9 mouse cellular contexts compared by ENCODE assay signal in the genomic region with DNA sequence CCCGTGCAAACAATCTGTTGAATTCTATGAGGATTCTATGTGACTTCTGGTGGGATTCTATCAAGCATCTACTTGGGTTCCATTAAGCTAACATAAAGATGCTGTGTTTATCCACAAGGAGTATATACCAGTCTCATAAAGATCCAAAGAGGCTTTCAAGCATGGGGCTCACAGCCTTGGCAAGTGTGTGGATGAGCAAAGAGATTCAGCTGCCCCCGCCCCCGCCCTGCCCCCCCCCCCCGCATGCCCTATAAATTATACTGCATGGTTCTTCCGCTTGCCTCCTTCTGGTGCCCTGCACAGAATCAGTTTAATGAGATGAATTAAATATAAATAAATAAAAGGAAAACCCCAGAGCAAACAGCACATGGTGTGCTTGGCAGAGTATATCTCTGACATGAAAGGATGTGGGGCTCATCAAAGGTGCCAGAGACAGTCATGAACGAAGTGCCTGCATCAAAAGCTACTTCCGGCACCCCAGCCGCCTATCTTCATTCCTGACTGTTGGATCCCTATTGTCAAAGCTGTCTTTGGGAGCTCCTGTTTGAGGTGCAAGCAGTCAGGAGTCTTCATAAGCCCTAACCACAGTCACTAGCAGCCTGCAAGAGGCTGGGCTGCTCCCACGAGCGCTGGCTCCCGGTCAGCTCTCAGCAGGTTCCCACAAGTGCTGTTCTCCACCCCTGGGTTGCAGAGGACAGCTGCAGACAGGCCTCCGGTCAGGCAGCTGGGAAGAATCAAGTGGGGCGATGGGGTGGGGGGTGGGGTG. TPM values are rescaled to one million over a fixed set of nuclear protein-coding genes. Genes with fewer than 3 reads are reported as not detected.
DNase-seq lines count a peak whose midpoint lies in the region; ATAC-seq lines count a peak whose summit lies in the region.
"Had no signal": no experiment of that assay in that cellular context is flagged by ENCODE, and none has a peak within 500 bp of the region (broad histone marks: within the 10 kb centered on the region; RNA-seq: fewer than 3 reads in every experiment).

No protein-coding gene starts in this region.

- H3K36me3 ChIP-seq in forebrain, embryonic 10.5 days (replicated peaks): no peaks in the 10 kb centered on the region
- H3K36me3 ChIP-seq in forebrain, embryonic 12.5 days (replicated peaks): no peaks in the 10 kb centered on the region
- H3K36me3 ChIP-seq in midbrain, embryonic 11.5 days (ENCODE audit: control insufficient read depth, insufficient read depth, low read length): no peaks in the 10 kb centered on the region

- DNase-seq in forebrain, embryonic 10.5 days (ENCODE audit: extremely low spot score, low spot score): no peak
- DNase-seq in urinary bladder, postnatal 36 days (ENCODE audit: low spot score in 2 of 2): peak; percentile 57
- DNase-seq in urinary bladder, adult 2 months (ENCODE audit: low spot score): no peak
- DNase-seq in heart, postnatal 4 days: peak; percentile 68
- peak; percentile 70 for DNase-seq in midbrain, embryonic 11.5 days (ENCODE audit: low spot score, missing footprints)
- DNase-seq in B cell, adult 2 months: no peak

- 41% methylated on average over 13 of the region's 13 CpGs for WGBS in forebrain, embryonic 10.5 days
- 42% methylated on average over 13 of the region's 13 CpGs for WGBS in forebrain, embryonic 12.5 days
- 41% methylated on average over 13 of the region's 13 CpGs for WGBS in midbrain, embryonic 11.5 days

- H3K4me3 ChIP-seq in forebrain, embryonic 10.5 days: no peak overlapping the region
- H3K4me3 ChIP-seq in forebrain, embryonic 12.5 days (replicated peaks): no peak overlapping the region
- no peak overlapping the region for H3K4me3 ChIP-seq in midbrain, embryonic 11.5 days (ENCODE audit: low read depth, low read length)

- no peaks in the 10 kb centered on the region for H3K27me3 ChIP-seq in forebrain, embryonic 10.5 days (ENCODE audit: poor library complexity, severe bottlenecking)
- H3K27me3 ChIP-seq in forebrain, embryonic 12.5 days: no peaks in the 10 kb centered on the region
- H3K27me3 ChIP-seq in midbrain, embryonic 11.5 days (ENCODE audit: control insufficient read depth, insufficient read depth, low read length): no peaks in the 10 kb centered on the region
- H3K27me3 ChIP-seq: CH12.LX had no signal

- H3K9me3 ChIP-seq in forebrain, embryonic 10.5 days: no peaks in the 10 kb centered on the region
- H3K9me3 ChIP-seq in forebrain, embryonic 12.5 days: no peaks in the 10 kb centered on the region
- H3K9me3 ChIP-seq in midbrain, embryonic 11.5 days (ENCODE audit: control insufficient read depth, low read length): no peaks in the 10 kb centered on the region

- peaks cover 5% of the 10 kb centered on the region for H3K4me1 ChIP-seq in forebrain, embryonic 10.5 days
- no peaks in the 10 kb centered on the region for H3K4me1 ChIP-seq in forebrain, embryonic 12.5 days
- H3K4me1 ChIP-seq in midbrain, embryonic 11.5 days (ENCODE audit: control insufficient read depth, insufficient read depth, low read length): no peaks in the 10 kb centered on the region

- H3K9ac ChIP-seq in forebrain, embryonic 12.5 days: no peak overlapping the region
- H3K9ac ChIP-seq in midbrain, embryonic 11.5 days (ENCODE audit: low read length): no peak overlapping the region

- ATAC-seq in forebrain, embryonic 12.5 days (ENCODE audit: low FRiP score): no peak
- ATAC-seq in midbrain, embryonic 11.5 days (ENCODE audit: low FRiP score): no peak
- no peak for ATAC-seq in erythroblast, adult 5-6 weeks (replicated peaks; ENCODE audit: low FRiP score, poor library complexity, severe bottlenecking)

- no peak overlapping the region for H3K4me2 ChIP-seq in forebrain, embryonic 12.5 days
- H3K4me2 ChIP-seq in midbrain, embryonic 11.5 days: no peak overlapping the region

- H3K27ac ChIP-seq in forebrain, embryonic 10.5 days: peak overlapping the region; percentile 51; the same call in 1 of the 2 replicates
- no peak overlapping the region for H3K27ac ChIP-seq in forebrain, embryonic 12.5 days
- H3K27ac ChIP-seq in midbrain, embryonic 11.5 days (ENCODE audit: low read depth, low read length): no peak overlapping the region

RNA-seq across cellular contexts. Expression of gene Sdc1, which starts 46.5 kb away (rescaled TPM):
- polyA plus RNA-seq in forebrain, embryonic 10.5 days (2016; fragmentation: Nextera tagmentation; extraction: Ambion mirVana): 133 and 140 TPM in 2 replicates
- polyA plus RNA-seq in forebrain, embryonic 12.5 days (2016; fragmentation: Nextera tagmentation; extraction: Ambion mirVana): 70.3 and 72.7 TPM in 2 replicates
- polyA plus RNA-seq in urinary bladder, adult 2 months (2012; rRNA removed): 231 TPM in 2 replicates
- 10 to 100 TPM; 30.2 to 30.8 TPM for total RNA-seq in heart, postnatal 4 days (2021)
- polyA plus RNA-seq in midbrain, embryonic 11.5 days (2014; fragmentation: Nextera tagmentation; extraction: Ambion mirVana): 67.9 and 73.8 TPM in 2 replicates
- 1.2 TPM in 1 of 2 replicates, not detected in the other for total RNA-seq in erythroblast, adult 5-6 weeks (2015; ENCODE audit: low replicate concordance)
- 0.98 TPM in 1 of 2 replicates, not detected in the other for total RNA-seq in erythroblast, adult 5-6 weeks (2017; ENCODE audit: low replicate concordance)

Comparison
In these comparisons a context has a peak if more than half of its experiments do, and no peak if none do; other contexts are left out.
1. DNase-seq: peak in urinary bladder, postnatal 36 days (2 of 2), heart, postnatal 4 days (single experiment) and midbrain, embryonic 11.5 days (single experiment); none in forebrain, embryonic 10.5 days (single experiment), urinary bladder, adult 2 months (single experiment) and B cell, adult 2 months (0 of 2).